Mouse (Mus musculus) heart, postnatal 0 days (tissue): ENCODE data around the gene Olfr1511.

Source experiments
- CTCF ChIP-seq: IDR thresholded peaks from 2 replicates; pipeline ENCODE4 v1.5.1; 2016; ENCODE audit warnings: antibody characterized with exemption, control low read depth, low read depth
- EP300 ChIP-seq: IDR thresholded peaks from 2 replicates; pipeline ENCODE4 v1.6.1; 2016; ENCODE audit warnings: antibody characterized with exemption, low read depth

DNA sequence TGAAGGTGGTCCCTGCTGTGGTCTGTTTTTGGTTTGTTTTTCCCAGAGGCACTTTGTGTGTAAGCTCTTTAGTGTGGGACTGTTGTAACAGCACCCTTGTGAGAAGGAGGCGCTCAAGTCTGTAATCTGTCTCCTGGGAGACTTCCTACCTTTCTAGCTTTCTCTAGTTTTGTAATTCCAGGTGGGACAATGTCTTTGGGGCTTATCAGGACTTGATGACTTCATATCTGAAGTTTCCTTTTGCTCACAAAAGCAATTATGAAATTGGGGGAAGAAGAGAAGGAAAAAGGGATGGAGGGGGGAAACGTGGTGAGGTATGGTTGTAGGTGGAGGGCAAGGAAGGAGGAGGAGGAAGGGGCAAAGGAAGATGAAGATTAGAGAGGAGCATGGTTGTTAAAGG, 18.1 kb downstream of the Olfr1511 start, which contains the start of gene Olfr1512:
- TF ChIP-seq CTCF (no peak), EP300 (no peak)
